Mouse (Mus musculus): ENCODE data around the gene Trim17.

Gene Trim17

GRCm38 (mm10) chr11:58954420-58955142, at the start of gene Trim17, which contains the start of gene Hist3h2a:
Gene Trim17, plus strand, starts transcription at chr11:58954685.
Gene Hist3h2a, plus strand, starts transcription at chr11:58954685.
- DNase-seq (ENCODE audit: low spot score): peak; percentile 84

- no peak for DNase-seq (ENCODE audit: low spot score)
Measured at GRCm38 (mm10) chr11:58904838-58905237, 49.6 kb upstream of the Trim17 start.

- no peak for DNase-seq (ENCODE audit: low spot score)
Measured at GRCm38 (mm10) chr11:58913776-58914175, 40.7 kb upstream of the Trim17 start.

GRCm38 (mm10) chr11:58914461-58915028, 39.9 kb upstream of the Trim17 start:
- peak; percentile 66 for DNase-seq (ENCODE audit: low spot score)

- DNase-seq (ENCODE audit: low spot score): peak; percentile 80
Measured at GRCm38 (mm10) chr11:58916879-58917744, 37.4 kb upstream of the Trim17 start.

- DNase-seq (ENCODE audit: low spot score): no peak
Measured at GRCm38 (mm10) chr11:58917745-58918366, 36.6 kb upstream of the Trim17 start, which contains the start of gene Btnl10. Gene Btnl10, plus strand, starts transcription at chr11:58917908.

GRCm38 (mm10) chr11:58918759-58919158, 35.7 kb upstream of the Trim17 start:
- peak; percentile 27 for DNase-seq (ENCODE audit: low spot score)

- no peak for DNase-seq (ENCODE audit: low spot score)
Measured at GRCm38 (mm10) chr11:58922420-58922819, 32.1 kb upstream of the Trim17 start.

- DNase-seq (ENCODE audit: low spot score): no peak
Measured at GRCm38 (mm10) chr11:58926651-58927050, 27.8 kb upstream of the Trim17 start.

- no peak for DNase-seq (ENCODE audit: low spot score)
Measured at GRCm38 (mm10) chr11:58927053-58927452, 27.4 kb upstream of the Trim17 start.

GRCm38 (mm10) chr11:58927790-58928651, 26.5 kb upstream of the Trim17 start:
- peak; percentile 80 for DNase-seq (ENCODE audit: low spot score)

- no peak for DNase-seq (ENCODE audit: low spot score)
Measured at GRCm38 (mm10) chr11:58929055-58929454, 25.4 kb upstream of the Trim17 start.

- DNase-seq (ENCODE audit: low spot score): no peak
Measured at GRCm38 (mm10) chr11:58929641-58930040, 24.8 kb upstream of the Trim17 start.

GRCm38 (mm10) chr11:58930254-58930653, 24.2 kb upstream of the Trim17 start:
- DNase-seq (ENCODE audit: low spot score): no peak

- no peak for DNase-seq (ENCODE audit: low spot score)
Measured at GRCm38 (mm10) chr11:58931576-58931975, 22.9 kb upstream of the Trim17 start.

- no peak for DNase-seq (ENCODE audit: low spot score)
Measured at GRCm38 (mm10) chr11:58937909-58938308, 16.6 kb upstream of the Trim17 start.

GRCm38 (mm10) chr11:58938322-58939087, 16.0 kb upstream of the Trim17 start, which contains the start of gene Rnf187:
Gene Rnf187, minus strand, starts transcription at chr11:58938916.
- peak; percentile 83 for DNase-seq (ENCODE audit: low spot score)

GRCm38 (mm10) chr11:58939088-58939439, 15.4 kb upstream of the Trim17 start:
- DNase-seq (ENCODE audit: low spot score): no peak

- no peak for DNase-seq (ENCODE audit: low spot score)
Measured at GRCm38 (mm10) chr11:58944136-58944535, 10.3 kb upstream of the Trim17 start.

GRCm38 (mm10) chr11:58947306-58947705, 7.2 kb upstream of the Trim17 start:
- no peak for DNase-seq (ENCODE audit: low spot score)
